Mouse (Mus musculus) E14TG2a.4 (cell line): ENCODE results near the gene Cinp.

Experiments used
- H3K27me3 ChIP-seq: 2 replicates; pipeline ENCODE4 v1.6.1; 2014; ENCODE audit warnings: low read length, control low read depth; ENCODE audit not compliant: insufficient read depth
- H3K36me3 ChIP-seq: 2 replicates; pipeline ENCODE4 v1.6.1; 2014; ENCODE audit warnings: low read length, control low read depth; ENCODE audit not compliant: insufficient read depth
- H3K4me1 ChIP-seq: replicated peaks from 2 replicates; pipeline ENCODE4 v1.6.1; 2014; ENCODE audit warnings: low read depth, low read length, control low read depth
- H3K4me3 ChIP-seq: replicated peaks from 2 replicates; pipeline ENCODE4 v1.5.1; 2014; ENCODE audit warnings: mild to moderate bottlenecking, low read length
- H3K9me3 ChIP-seq: 2 replicates; pipeline ENCODE4 v1.6.1; 2014; ENCODE audit warnings: low read length, control low read depth
- CTCF ChIP-seq: conservative IDR thresholded peaks from 2 replicates; pipeline ENCODE4 v1.5.1; 2014; ENCODE audit warnings: low read length
- NANOG ChIP-seq: IDR thresholded peaks from 2 replicates; pipeline ENCODE4 v1.6.1; 2014; ENCODE audit warnings: borderline replicate concordance, low read length, mixed read lengths
- POU5F1 ChIP-seq: IDR thresholded peaks from 2 replicates; pipeline ENCODE4 v1.6.1; 2014; ENCODE audit warnings: low read length, borderline replicate concordance

Gene Cinp

DNA sequence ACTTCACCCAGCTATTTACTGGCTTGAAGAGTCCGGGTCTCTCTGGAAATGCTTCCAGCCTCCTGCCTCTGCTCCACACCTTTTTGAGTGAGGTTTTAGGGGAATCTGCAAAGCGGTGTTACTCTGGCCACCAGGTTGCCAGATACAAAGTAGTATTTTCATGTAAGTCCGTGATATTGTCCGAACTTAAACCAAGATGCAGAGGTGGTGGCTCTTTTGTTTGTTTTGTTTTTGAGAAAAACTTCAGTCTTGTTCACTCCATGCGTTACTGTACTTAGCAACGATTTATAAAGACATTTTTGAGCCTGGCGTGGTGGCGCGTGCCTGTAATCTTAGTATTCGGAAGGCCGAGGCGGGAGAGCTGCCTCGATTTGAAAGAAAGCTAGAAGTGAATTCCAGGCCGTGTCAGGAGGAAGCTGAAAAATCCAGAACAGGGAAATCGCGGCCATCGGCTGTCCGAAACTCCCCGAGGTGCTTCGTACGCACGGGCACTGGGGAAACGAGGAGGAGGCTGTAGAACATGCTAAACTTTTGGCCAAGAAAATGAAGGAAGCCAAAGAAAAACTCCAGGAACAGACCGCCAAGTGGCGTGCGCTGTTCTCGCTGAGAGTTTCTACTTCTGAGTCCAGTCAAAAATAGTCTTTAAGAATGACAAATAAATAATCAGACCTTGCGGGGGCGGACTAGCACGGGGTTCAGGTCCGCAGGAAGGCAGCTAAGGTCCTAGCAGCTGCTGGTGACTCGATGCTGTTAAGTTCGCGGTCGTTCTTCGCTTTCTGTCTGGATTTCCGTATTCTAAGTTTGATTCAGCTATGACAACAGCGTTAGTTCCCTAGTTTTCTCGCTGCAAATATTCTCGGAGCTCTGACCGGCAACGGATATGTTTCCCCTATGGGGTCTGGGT, 44.5 kb downstream of the Cinp start:
- no peaks in the 10 kb centered on the region for H3K27me3 ChIP-seq
- H3K36me3 ChIP-seq = no peaks in the 10 kb centered on the region
- TF ChIP-seq POU5F1 (no peak), CTCF (no peak), NANOG (no peak)
- no peaks in the 10 kb centered on the region for H3K9me3 ChIP-seq
- H3K4me1 ChIP-seq = peaks cover 64% of the 10 kb centered on the region
- peak overlapping the region; percentile 86 for H3K4me3 ChIP-seq

DNA sequence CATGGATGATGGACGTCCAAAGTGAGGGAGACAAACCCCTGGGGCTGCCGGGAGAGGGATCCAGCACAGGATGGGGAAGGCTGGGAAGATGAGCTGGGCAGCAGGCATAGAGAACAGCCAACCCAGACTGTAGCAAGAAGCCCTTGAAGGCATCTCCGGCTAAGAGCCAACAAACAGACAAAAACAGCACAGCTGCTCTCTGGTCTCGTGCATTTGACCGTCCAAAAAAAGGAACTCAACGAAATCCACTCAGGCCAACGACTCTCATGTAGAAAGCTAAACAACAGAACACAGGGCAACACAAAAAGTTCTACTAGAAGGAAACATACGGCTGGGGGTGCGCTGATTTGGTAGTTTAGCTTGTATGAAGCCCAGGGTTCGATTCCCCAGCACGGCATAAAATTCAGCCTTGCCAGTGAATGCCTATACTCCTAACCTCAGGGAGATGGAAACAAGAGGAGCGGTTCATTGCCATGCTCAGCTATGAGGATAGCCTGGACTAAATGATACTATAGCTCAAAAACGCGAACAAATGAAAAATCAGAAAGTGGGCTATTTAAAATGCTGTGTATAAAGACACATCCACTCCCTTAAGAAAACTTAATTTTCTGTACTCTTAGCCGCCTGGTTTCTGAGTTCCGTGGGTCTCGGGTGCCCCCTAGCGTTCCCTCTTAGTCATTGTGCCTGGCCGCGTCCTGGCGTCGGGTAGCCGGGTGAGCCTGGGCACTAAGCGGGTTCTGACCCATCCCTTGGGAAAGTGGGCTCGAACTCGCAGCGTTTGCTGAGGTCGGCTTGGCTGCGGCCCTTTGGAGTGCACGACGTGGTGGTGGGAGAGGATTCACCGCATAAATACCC, 45.5 kb downstream of the Cinp start:
- Histone ChIP-seq H3K4me3 (peak overlapping the region; percentile 86), H3K27me3 (no peaks in the 10 kb centered on the region), H3K9me3 (no peaks in the 10 kb centered on the region), H3K36me3 (no peaks in the 10 kb centered on the region), H3K4me1 (peaks cover 64% of the 10 kb centered on the region)
- TF ChIP-seq CTCF = peak; percentile 76
- TF ChIP-seq POU5F1 = no peak

DNA sequence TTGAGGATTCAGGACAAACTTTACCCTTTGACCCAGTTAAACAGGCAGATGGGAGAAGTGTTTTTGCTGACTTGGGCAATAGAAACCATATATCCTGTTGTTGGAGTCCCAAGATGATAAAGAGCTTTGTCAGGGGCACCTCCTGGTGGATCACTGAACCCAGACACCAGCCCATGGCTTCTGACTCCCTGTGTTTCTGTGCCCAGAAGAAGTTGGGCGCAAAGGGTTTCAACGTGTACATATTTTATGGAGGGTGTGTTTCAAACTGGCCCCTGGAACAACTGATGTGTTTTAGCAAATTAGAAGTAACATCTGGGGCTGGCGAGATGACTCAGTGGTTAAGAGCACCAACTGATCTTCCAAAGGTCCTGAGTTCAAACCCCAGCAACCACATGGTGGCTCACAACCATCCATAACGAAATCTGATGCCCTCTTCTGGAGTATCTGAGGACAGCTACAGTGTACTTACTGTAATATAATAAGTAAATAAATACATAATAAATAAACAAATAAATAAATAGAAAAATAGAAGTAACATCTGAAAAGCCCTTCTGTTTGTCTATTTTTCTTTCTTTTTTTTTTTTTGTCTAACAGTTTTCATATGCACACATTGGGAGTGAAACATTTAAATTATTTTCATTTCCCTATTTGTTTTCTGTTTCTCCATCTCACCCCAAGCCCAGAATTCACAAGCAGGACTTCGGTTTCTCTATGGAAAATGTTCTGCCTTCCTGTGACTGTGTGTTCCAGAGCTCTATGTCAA, 47.0 kb downstream of the Cinp start:
- Histone ChIP-seq H3K4me3 (peak overlapping the region; percentile 94; the same call in 1 of the 2 replicates), H3K9me3 (no peaks in the 10 kb centered on the region), H3K27me3 (no peaks in the 10 kb centered on the region), H3K36me3 (no peaks in the 10 kb centered on the region), H3K4me1 (peaks cover 64% of the 10 kb centered on the region)
- no peak for TF ChIP-seq CTCF
- TF ChIP-seq NANOG = no peak
- TF ChIP-seq POU5F1 = no peak

DNA sequence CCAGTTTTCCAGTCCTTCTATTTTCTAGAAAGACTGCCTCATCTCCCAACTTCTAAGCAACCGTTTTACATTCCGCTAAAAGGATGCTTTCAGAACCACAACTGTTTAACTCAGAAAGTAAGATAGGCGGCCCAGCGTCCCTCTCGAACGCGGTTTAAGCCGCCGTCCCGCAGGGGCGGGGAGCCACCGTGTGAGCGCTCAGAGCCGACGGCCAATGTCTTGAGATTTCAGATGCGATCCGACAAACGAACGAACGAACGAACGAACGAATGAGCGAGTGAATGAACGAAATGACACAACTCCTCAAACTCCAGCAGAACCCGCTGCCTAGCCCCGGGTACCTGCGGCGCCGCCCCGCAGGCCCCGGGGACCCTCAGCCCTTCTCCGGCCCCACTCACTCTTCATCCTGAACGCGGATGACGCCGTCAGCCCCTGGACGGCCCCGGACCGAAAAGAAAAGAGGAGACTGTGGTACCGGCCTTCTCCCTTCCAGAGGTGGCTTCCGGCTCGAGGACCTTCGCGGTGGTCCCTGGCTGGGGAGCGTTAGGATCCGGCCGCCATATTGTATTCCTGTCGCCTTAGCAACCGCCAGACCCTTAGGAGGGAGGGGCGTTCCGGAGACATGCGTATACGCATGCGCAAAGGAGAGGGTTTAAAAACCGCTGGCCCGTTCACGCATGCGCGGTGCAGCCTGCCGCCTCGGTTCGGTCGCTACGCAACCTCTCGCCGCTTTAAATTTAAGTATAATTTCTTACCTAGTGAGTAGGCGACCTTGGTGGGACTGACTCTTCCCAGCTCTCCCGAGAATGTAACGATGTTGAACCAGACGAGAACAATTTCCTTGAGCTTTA, 48.4 kb downstream of the Cinp start, which contains the start of gene Mok:
TSS of gene Mok (minus strand) at position 592 of the 851 bp plus-strand sequence.
- TF ChIP-seq POU5F1 = no peak
- no peak for TF ChIP-seq CTCF
- TF ChIP-seq NANOG = no peak

DNA sequence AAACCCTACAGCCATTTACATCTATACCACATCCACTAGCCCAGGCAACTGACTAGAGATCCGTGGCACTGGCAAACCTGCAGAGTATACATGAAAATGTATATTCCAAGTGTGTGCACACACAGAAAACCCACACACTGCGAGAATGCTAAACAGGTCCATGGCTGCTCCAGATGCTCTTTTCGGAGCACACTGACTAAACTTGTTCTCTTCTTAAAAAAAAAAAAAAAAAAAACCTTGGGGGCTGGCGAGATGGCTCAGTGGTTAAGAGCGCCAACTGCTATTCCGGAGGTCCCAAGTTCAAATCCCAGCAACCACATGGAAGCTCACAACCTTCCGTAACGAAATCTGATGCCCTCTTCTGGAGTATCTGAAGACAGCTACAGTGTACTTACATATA, 51.1 kb downstream of the Cinp start:
- H3K36me3 ChIP-seq = peaks cover 20% of the 10 kb centered on the region
- H3K4me3 ChIP-seq = peak overlapping the region; percentile 78
- TF ChIP-seq POU5F1 (no peak), NANOG (no peak), CTCF (no peak)
- H3K9me3 ChIP-seq = no peaks in the 10 kb centered on the region
- no peaks in the 10 kb centered on the region for H3K27me3 ChIP-seq
- peaks cover 75% of the 10 kb centered on the region for H3K4me1 ChIP-seq

More for the DNA sequence above, 48.4 kb downstream of the Cinp start, which contains the start of gene Mok:
- Histone ChIP-seq H3K4me1 (peaks cover 65% of the 10 kb centered on the region), H3K36me3 (no peaks in the 10 kb centered on the region; the same call in 1 of the 2 replicates), H3K27me3 (no peaks in the 10 kb centered on the region), H3K9me3 (no peaks in the 10 kb centered on the region), H3K4me3 (peak within 1 kb of the TSS; percentile 94)

DNA sequence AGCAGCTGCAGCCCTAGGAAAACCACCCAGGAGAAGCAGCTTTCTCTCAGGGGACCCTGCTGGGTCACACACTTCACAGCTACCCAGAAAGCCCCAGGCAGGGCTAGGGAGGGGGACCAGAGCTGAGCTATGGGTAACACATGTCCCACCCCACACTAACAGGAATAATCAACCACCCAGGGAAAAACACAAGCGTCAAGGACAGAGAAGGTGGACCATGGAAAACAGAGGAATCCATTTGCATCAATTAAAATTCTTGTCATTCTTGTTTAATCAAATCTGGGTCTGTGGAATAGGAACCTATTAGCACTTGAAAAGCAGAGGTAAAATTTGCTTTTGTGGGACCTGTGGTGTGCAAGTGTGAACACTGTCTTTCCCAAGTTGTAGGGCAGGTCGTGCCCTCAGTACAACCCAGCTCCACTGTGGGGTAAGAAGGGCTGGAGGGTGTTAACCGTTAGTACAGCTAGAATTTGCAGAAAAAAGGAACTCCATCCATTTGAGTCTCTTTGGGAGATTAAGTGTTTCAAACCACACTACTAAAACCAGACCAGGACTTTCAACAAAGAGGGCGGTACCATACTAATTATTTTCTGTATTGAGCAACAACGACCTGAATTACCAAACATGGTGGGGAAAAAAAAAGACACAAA, 51.6 kb downstream of the Cinp start:
- TF ChIP-seq NANOG (peak; percentile 86), POU5F1 (peak; percentile 82; the same call in 1 of the 2 replicates), CTCF (no peak)
- Histone ChIP-seq H3K4me3 (peak overlapping the region; percentile 78), H3K36me3 (peaks cover 25% of the 10 kb centered on the region), H3K4me1 (peaks cover 74% of the 10 kb centered on the region), H3K27me3 (no peaks in the 10 kb centered on the region), H3K9me3 (no peaks in the 10 kb centered on the region)

DNA sequence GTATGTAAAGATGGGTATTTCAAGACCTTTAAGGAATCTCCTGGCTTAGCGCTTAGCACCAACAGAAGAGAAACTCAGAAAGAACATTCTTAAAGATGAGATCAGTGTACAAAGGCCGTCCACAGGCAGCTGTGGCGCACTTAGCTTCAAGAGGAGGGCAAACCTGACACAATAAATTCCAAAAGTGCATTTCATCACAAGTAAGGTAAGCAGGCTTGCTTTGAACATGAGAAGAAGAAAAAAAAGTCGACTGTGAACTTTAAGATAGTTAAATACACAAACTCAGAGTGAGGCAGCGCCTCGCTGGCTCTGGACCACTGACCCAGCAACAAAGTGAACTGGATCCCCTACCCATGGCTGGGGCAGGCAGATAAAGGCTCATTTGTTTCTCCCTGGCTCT, 52.2 kb downstream of the Cinp start:
- TF ChIP-seq CTCF (no peak), NANOG (no peak), POU5F1 (no peak)
- peak overlapping the region; percentile 78 for H3K4me3 ChIP-seq
- H3K9me3 ChIP-seq = no peaks in the 10 kb centered on the region
- H3K4me1 ChIP-seq = peaks cover 76% of the 10 kb centered on the region
- no peaks in the 10 kb centered on the region for H3K27me3 ChIP-seq
- peaks cover 30% of the 10 kb centered on the region for H3K36me3 ChIP-seq
